Mouse (Mus musculus) spleen, postnatal 14 days (tissue): Measurements from ENCODE around the gene Slc12a4.

Source experiments
- DNase-seq, 2 experiments: peaks; one replicate each; pipeline ENCODE4 v3.0.0; 2021 to 2022; ENCODE audit warnings: low spot score in 2 of 2

Slc12a4 gene

GRCm38 (mm10) chr8:105969367-105969766, 3.5 kb upstream of the Slc12a4 start:
- DNase-seq: no peak

GRCm38 (mm10) chr8:105966692-105967311, 905 bp upstream of the Slc12a4 start:
- peak in 1 of 2 experiments; percentile 22 for DNase-seq

DNA sequence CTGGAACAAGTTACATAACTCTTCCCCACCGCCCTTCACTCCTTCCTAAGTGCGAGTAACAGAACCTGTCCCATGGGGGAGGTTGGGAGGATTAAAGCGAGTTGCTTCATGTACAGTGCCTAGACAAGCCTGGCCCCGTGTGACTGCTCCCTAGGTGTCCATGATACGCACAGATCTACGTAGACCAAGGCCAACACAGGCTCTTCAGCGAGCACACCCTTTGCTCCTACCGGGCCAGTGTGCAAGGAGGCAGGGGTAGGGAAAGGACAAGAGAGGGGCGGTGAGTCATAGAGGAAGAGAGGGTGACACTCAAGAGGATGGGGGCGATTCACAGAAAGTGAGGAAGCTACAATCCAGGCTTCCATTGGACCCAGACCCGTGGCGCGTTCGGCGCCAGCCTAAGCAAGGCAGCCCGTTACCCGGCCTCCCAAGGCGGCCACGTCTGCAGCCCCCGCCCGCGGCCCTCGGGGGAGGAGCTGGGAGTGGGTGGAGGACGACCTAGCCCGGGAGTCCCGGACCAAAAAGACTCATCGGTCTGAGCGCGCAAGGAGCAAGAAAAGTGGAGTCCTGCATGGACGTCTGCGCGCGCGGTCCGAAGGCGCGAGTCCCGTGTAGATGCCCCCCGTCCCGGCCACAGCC, 512 bp downstream of the Slc12a4 start:
- DNase-seq: peak; percentile 29 to 39

GRCm38 (mm10) chr8:105964506-105965265, 1.2 kb downstream of the Slc12a4 start:
- DNase-seq: no peak

DNA sequence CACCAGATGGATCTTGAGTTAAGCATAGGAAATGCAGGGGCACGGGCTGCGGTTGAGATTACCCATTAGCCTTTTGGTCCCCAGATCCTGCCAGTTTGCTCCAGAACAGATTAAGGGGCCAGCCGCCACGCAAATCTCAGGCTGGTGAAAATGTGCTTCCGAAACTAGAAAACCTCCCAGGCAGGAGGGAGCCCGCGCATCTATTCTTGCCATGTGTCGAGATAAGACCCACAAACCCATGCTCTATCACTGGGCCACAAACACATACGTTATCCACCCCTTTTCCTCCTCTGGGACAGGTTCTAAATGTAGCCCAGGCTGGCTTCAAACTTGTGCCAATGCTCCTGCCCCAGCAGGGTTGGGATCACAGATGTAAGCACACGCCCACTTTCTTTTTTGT, 4.4 kb downstream of the Slc12a4 start:
- no peak for DNase-seq

DNA sequence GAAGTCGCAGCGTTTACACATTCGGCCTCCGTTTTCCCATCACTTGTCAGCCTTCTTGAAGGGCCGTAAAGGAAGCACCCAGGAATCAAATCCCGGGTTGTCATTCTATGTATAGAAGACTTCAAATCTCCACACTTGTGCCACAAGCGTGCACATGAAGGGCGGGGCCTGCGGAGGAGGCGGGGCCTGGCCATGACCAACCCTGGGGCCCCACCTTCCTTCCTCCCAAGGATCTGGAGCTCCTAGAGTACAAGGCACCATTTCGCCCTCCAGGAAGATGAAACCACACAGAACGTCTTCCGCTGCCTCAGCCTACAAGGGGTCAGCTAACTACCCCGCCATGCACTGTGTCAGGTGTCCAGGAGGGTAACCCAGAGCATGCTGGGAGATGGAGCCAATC, 4.8 kb downstream of the Slc12a4 start:
- no peak for DNase-seq

DNA sequence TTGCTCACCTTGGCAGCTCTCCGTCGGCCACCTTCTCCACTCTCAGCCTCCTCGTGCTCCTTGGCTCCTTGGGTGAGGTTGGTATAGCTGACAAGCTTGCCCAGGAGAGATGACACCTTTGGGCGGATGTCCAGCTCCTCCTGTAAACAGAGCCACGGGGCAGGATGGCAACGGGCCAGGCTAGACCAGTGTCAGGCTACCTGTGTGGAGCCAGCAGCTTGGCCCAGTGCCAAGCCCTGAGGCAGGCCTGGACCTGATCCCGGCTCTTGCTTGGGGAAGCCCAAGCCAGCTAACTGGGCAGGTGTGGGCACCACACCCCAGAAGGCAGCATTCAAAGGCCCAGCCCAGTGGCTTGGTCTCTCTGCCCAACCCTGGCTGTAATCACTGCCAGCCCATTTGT, 6.5 kb downstream of the Slc12a4 start:
- no peak for DNase-seq

- no peak for DNase-seq
Observed at GRCm38 (mm10) chr8:105957813-105958212, 8.1 kb downstream of the Slc12a4 start.

GRCm38 (mm10) chr8:105956556-105956955, 9.3 kb downstream of the Slc12a4 start:
- DNase-seq: no peak

DNA sequence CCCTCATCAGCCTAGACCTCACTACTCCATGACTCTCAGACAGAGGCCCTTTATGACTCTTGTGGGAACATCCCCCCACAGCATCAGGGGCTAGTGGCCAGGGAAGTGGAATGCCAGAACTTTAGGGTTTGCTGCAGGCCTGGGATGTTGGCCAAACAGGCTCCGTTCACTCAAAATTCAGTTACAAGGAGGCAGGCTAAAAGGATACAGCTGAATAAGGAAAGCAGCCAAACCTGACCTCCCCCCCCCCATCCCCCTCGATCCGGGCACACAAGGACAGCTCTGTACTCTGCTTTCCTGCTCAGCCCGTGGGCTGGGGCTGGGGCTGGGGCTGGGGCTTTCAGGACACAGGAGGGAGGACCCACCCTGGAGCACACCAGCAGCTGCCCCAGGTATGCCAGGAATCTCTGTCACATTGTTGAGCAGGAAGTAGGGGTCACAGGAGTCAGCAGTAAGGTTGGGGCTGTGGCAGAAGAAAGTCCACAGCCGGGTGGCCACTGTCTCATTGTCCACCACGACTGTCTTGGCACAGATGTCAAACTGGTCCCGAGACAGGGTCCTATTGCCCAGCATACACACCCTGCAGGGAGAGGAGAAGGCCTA, 14.7 kb downstream of the Slc12a4 start:
- DNase-seq: no peak

DNA sequence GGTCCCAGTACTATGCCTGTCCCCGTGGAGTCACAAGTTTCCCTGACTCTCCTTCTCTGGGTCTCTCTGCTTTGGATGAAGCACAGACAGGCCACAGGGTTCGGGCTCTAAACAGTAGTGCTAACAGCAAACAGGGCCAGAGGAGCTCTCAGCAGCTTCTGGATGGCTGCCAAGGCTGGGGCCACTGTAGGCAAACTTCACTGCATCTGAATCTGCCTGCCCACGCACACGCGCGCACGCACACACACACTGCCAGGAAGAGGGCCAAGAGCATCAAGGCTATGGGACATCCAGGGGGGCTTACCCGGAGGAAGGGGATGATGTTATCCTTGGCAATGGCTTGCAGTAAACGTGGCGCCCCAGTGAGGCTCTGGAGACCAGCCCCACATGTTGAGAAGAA, 16.5 kb downstream of the Slc12a4 start:
- no peak for DNase-seq

- DNase-seq: no peak
Observed at GRCm38 (mm10) chr8:105943321-105943739, 22.6 kb downstream of the Slc12a4 start, which contains the start of gene Lcat. Gene Lcat (minus strand): TSS chr8:105943382.

DNA sequence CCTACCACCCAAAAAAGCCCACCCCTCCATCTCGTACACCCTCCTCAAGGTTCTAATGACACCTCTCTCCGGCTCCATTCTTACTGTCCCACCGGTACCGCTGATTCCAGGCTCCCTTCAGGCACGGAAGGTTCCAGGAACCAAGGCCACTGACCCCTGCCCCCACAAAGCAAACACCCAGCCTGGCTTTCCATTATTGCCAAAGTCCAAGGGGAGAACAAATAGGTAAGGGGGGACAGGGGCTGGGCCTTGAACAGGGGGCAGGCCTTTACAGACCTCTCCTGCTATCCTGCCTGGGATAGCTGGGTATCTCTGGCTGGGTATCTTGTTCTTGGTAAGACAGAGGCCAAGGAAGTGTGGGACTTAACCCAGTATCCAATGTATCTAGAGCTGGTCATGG, 23.4 kb downstream of the Slc12a4 start:
- DNase-seq: no peak

DNA sequence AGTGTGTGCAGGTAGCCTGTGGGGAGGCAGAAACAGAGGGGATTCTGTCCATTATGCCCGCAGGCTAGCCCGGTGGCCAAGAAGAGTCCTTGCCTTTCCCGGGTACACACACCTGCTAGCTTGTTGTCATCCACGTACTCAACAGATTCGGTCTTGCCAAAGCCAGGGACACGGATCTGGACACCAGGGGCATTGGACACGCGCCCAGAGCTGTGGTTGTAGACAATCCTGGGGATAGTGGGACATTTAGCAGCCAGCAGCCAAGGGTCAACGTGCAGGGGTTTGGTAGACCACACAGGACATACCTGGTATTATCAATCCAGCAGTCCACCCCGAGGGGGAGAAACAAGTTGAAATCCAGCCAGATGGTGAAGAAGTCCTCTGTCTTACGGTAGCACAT, 23.9 kb downstream of the Slc12a4 start:
- DNase-seq: no peak

- no peak for DNase-seq
Observed at GRCm38 (mm10) chr8:105938306-105938669, 27.6 kb downstream of the Slc12a4 start, which contains the start of gene Psmb10. Gene Psmb10 (minus strand): TSS chr8:105938444.

- peak in 1 of 2 experiments; percentile 31 for DNase-seq
Observed at GRCm38 (mm10) chr8:105937496-105938305, 28.2 kb downstream of the Slc12a4 start.

DNA sequence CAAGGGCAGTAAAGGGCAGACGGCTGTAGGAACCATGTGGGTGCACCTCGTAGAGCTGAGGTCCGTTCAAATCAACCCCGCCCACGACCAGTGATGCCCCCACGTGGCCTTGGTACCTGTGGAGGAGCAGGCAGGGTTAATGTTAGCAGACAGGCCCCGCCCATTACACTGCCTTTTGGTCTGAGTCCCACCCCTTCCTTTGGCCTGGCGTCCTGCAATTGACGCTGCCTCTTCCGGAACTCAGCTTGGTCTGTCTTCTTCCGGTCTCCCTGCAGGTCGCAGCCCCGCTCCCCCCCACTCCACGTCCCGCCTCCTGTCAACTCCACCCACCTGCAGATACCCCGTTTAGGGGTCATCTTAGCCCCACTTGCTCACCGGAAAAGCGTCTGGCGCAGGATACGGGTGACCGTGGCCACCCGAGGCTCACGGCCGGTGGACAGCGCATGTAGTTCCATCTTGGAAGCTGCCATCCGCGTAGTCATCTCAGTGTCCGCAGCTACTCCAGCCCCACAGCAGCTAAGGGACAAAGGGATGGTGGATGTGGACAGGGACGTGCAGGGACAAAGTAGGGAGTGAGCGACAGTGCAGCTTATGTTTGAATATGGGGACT, 28.9 kb downstream of the Slc12a4 start:
- DNase-seq: peak; percentile 57 to 75

GRCm38 (mm10) chr8:105935863-105936603, 29.9 kb downstream of the Slc12a4 start:
- DNase-seq: no peak

GRCm38 (mm10) chr8:105935105-105935504, 30.8 kb downstream of the Slc12a4 start:
- DNase-seq: no peak

DNA sequence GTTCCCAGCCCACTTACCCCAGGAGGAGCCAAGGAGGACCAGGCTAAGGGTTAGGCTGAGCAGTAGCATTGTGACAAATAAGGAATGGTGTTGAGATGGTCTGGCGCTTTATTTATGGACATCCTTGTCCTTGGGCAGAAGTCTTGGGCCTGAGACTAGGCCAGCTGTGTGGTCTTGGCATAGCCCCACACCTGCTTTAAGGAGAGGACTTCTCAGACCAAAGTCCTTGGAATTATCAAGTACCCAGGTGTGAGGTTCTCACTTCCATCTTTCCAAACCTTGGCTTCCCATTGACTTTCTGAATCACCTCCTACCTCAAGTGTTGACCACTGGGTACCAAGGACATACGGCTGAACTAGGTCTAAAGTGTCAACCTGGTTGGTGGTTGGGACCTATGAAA, 32.1 kb downstream of the Slc12a4 start, which contains the start of gene Ctrl:
Ctrl (minus strand) TSS at position 101 of the 400 bp plus-strand sequence.
- no peak for DNase-seq
